Mouse (Mus musculus) heart, embryonic 10.5 days (tissue): Measurements from ENCODE around the gene Cilp. TPM values are rescaled to one million over a fixed set of nuclear protein-coding genes. Genes with fewer than 3 reads are reported as not detected.
A peak's percentile ranks its signal among the peaks of the same experiment; 100 is the strongest.

Experiments
- DNase-seq: peaks from one replicate; pipeline ENCODE4 v3.0.0-alpha.2; 2017; ENCODE audit warnings: low spot score
- H3K27ac ChIP-seq: fragments of 300-500 bp; sonication (generic); 2 replicates; pipeline ENCODE4 v1.5.1; 2016; ENCODE audit warnings: mild to moderate bottlenecking
- H3K27me3 ChIP-seq: fragments of 300-500 bp; sonication (generic); 2 replicates; pipeline ENCODE4 v1.6.1; 2016; ENCODE audit warnings: mild to moderate bottlenecking; ENCODE audit not compliant: poor library complexity, insufficient read depth, severe bottlenecking
- H3K36me3 ChIP-seq: fragments of 300-500 bp; sonication (generic); 2 replicates; pipeline ENCODE4 v1.6.1; 2016; ENCODE audit warnings: mild to moderate bottlenecking, moderate library complexity
- H3K4me1 ChIP-seq: fragments of 300-500 bp; sonication (generic); 2 replicates; pipeline ENCODE4 v1.6.1; 2016; ENCODE audit warnings: mild to moderate bottlenecking
- H3K4me3 ChIP-seq: fragments of 300-500 bp; sonication (generic); 2 replicates; pipeline ENCODE4 v1.5.1; 2016; ENCODE audit warnings: mild to moderate bottlenecking, moderate library complexity
- H3K9me3 ChIP-seq: fragments of 300-500 bp; sonication (generic); 2 replicates; pipeline ENCODE4 v1.6.1; 2016; ENCODE audit warnings: mild to moderate bottlenecking, moderate library complexity
- WGBS: fragments of 180-500 bp; shearing (Covaris S2); methylation state at CpG from one replicate; pipeline ENCODE4 v1.1.7; 2016; 5-methylcytosine and 5-hydroxymethylcytosine counted together
- polyA plus RNA-seq: library from polyadenylated mRNA; unstranded; fragments of >200 nt; fragmentation: Nextera tagmentation; extraction: Ambion mirVana; gene quantifications from 2 replicates; pipeline ENCODE4 v1.2.1, GENCODE M21; 2016

Gene Cilp
- polyA plus RNA-seq, 1 experiment from 2014 or later: not detected

DNA sequence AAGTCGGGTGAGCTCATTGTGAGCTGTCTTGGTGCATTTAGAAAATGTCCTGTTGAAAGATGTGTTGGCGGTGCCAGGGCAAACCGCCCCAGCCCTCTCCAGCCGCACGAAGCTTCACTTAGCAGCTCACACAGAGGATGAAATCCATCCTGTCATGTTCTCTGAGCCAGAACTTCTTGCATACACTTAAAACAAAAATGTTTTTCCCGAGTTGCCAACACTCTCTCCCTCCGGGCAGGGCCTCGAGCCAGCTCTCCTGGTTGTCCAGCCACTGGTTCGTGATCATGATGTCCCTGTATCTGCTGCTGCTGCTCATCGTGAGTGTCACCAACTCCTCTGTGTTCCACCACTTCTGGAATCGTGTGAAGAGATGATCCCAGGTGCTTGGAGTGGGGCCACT, 27.4 kb upstream of the Cilp start:
- H3K36me3 ChIP-seq: peaks cover 29% of the 10 kb centered on the region; the same call in 1 of the 2 replicates
- no peak overlapping the region for H3K4me3 ChIP-seq
- no peak for DNase-seq
- WGBS: 73% methylated on average over 11 of the region's 11 CpGs
- no peaks in the 10 kb centered on the region for H3K27me3 ChIP-seq
- no peak overlapping the region for H3K27ac ChIP-seq
- H3K9me3 ChIP-seq: no peaks in the 10 kb centered on the region
- H3K4me1 ChIP-seq: peaks cover under 1% of the 10 kb centered on the region; the same call in 1 of the 2 replicates

DNA sequence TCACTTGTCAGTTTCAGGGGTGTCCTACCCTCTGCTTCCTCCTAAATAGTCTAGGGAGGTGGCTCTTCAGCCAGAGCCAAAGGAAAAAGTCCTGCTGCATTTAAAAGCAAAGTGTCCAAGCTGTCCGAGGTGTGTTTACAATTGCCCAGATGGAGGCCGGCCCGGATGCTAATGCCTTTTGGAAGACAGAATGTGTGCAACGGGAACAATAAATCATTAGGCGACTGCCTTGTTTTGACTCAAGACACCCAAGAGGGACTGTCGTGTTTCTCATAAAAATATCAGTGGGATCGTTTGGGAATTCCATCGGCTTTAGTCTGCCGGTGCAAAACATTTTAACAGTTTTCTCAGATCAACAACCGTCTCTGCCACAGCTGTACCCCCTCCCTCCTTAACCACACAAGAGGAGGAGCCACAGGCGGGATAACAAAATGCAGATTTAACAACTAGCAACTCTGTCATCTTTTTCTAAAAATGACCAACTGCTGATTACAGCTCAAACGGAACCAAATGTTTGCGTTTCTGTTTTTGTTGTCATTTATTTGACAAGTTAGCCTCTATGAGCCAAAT, 26.7 kb upstream of the Cilp start:
- 80% methylated on average over 13 of the region's 13 CpGs for WGBS
- no peak for DNase-seq
- no peak overlapping the region for H3K27ac ChIP-seq
- no peaks in the 10 kb centered on the region for H3K9me3 ChIP-seq
- no peaks in the 10 kb centered on the region for H3K27me3 ChIP-seq
- H3K36me3 ChIP-seq: peaks cover 23% of the 10 kb centered on the region; the same call in 1 of the 2 replicates
- no peak overlapping the region for H3K4me3 ChIP-seq
- peaks cover 7% of the 10 kb centered on the region; the same call in 1 of the 2 replicates for H3K4me1 ChIP-seq

DNA sequence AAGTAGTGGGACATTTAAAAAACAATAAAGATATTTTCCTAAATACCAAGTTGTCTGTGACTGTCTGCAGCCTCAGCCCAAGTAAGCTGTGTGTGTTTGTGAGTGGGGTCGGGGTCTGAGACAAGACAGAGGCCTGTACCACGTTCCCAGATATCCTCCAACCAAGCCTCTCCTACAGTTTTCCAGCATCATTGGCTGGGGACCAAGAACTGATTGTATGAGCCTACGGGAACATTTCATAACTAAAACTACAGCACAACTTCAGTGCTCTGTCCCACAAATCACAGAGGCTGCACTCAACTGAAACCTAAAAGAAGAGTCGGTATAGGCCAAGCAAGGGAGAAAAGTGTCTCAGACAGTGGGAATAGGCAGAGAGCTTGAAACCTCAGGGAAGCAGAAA, 25.8 kb upstream of the Cilp start:
- no peak overlapping the region for H3K4me3 ChIP-seq
- 93% methylated on average over 4 of the region's 4 CpGs for WGBS
- H3K27me3 ChIP-seq: no peaks in the 10 kb centered on the region
- H3K9me3 ChIP-seq: no peaks in the 10 kb centered on the region
- H3K27ac ChIP-seq: no peak overlapping the region
- no peak for DNase-seq
- peaks cover 15% of the 10 kb centered on the region for H3K4me1 ChIP-seq
- H3K36me3 ChIP-seq: peaks cover 21% of the 10 kb centered on the region; the same call in 1 of the 2 replicates

- Histone ChIP-seq H3K27me3 (no peaks in the 10 kb centered on the region), H3K27ac (no peak overlapping the region), H3K4me1 (peaks cover 20% of the 10 kb centered on the region), H3K9me3 (no peaks in the 10 kb centered on the region), H3K36me3 (peaks cover 21% of the 10 kb centered on the region; the same call in 1 of the 2 replicates), H3K4me3 (no peak overlapping the region)
- WGBS: 86% methylated on average over 5 of the region's 5 CpGs
- no peak for DNase-seq
Measured at GRCm38 (mm10) chr9:65239731-65240130, 25.2 kb upstream of the Cilp start.

DNA sequence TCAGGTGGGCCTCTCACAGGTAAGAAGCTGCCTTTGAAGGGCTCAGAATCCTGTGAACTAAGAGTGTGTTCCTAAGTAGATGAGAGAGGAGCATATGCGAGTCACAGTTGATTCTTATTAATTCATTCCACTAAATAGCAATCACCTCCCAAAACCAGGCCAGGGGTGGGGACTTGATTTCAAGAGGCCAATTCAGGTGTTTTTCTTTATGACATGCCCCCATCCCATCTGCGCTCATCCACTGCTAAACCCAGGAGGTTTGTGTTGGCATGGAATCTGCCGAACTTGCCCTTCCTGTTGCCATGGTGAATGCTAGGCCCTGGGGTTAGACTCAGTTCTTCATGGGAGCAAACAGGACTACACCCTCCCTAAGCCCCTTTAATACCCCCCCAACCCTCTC, 24.4 kb upstream of the Cilp start:
- Histone ChIP-seq H3K4me3 (no peak overlapping the region), H3K27ac (no peak overlapping the region), H3K4me1 (peaks cover 20% of the 10 kb centered on the region), H3K9me3 (no peaks in the 10 kb centered on the region), H3K36me3 (peaks cover 21% of the 10 kb centered on the region; the same call in 1 of the 2 replicates), H3K27me3 (no peaks in the 10 kb centered on the region)
- WGBS: 80% methylated on average over 3 of the region's 3 CpGs
- no peak for DNase-seq

GRCm38 (mm10) chr9:65241973-65242372, 23.0 kb upstream of the Cilp start:
- H3K36me3 ChIP-seq: 0 out of 2 replicates have a peak, but pooled peaks cover 13% of the 10 kb centered on the region
- H3K9me3 ChIP-seq: no peaks in the 10 kb centered on the region
- no peak overlapping the region for H3K4me3 ChIP-seq
- H3K27me3 ChIP-seq: 0 out of 2 replicates have a peak, but pooled peaks cover 7% of the 10 kb centered on the region
- no peak for DNase-seq
- H3K4me1 ChIP-seq: peaks cover 20% of the 10 kb centered on the region
- H3K27ac ChIP-seq: no peak overlapping the region
- WGBS: 63% methylated on average over 5 of the region's 5 CpGs

DNA sequence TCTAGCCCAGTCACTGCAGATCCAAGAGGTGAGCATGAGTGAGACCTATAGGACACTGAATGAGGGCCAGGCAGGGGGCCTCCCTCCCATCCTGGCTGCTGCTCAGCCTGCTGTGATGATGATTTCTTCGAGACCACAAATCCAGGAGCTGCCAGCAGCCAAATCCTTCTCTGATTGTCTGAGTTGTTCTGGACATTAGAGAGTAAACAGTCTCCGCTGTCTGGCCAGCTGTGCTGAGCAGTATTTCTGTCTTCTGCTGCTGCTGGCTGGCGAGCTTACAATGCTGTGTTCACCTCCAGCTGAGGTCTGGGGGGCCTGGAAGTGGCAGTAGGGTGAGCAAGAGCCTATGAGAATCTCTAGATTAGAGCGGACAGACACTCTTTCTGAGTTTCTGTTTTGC, 21.7 kb upstream of the Cilp start:
- WGBS: 64% methylated on average over 4 of the region's 4 CpGs
- no peak overlapping the region; the same call in 1 of the 2 replicates for H3K27ac ChIP-seq
- 0 out of 2 replicates have a peak, but pooled peaks cover 7% of the 10 kb centered on the region for H3K36me3 ChIP-seq
- no peak for DNase-seq
- peaks cover 27% of the 10 kb centered on the region for H3K4me1 ChIP-seq
- H3K4me3 ChIP-seq: no peak overlapping the region
- 0 out of 2 replicates have a peak, but pooled peaks cover 9% of the 10 kb centered on the region for H3K27me3 ChIP-seq
- no peaks in the 10 kb centered on the region for H3K9me3 ChIP-seq

GRCm38 (mm10) chr9:65244036-65244806, 20.8 kb upstream of the Cilp start:
- Histone ChIP-seq H3K4me1 (peaks cover 29% of the 10 kb centered on the region), H3K36me3 (0 out of 2 replicates have a peak, but pooled peaks cover 2% of the 10 kb centered on the region)
- 43% methylated on average over 9 of the region's 9 CpGs for WGBS

GRCm38 (mm10) chr9:65247502-65248376, 17.2 kb upstream of the Cilp start:
- no peak for DNase-seq
- H3K27ac ChIP-seq: peak overlapping the region; percentile 53; the same call in 1 of the 2 replicates

More at GRCm38 (mm10) chr9:65244036-65244806, 20.8 kb upstream of the Cilp start:
- H3K9me3 ChIP-seq: no peaks in the 10 kb centered on the region
- no peak overlapping the region; the same call in 1 of the 2 replicates for H3K27ac ChIP-seq
- DNase-seq: no peak
- 0 out of 2 replicates have a peak, but pooled peaks cover 9% of the 10 kb centered on the region for H3K27me3 ChIP-seq
- H3K4me3 ChIP-seq: no peak overlapping the region

DNA sequence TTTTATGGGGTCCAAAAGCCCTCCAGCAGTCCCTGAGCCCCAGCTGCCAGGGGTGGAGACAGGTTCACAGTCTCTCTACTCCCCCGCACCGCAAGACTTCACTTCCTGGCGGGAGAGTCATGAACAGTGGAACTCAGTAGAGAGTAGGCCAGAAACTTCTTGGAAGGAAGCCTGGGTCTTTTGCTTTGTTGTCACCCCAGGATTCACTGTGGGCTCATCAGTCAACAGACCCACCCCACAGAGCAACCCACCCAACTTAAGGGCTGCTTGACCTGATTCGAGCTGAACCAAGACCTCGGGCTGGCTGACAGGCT, 16.6 kb upstream of the Cilp start:
- H3K27ac ChIP-seq: peak overlapping the region; percentile 53; the same call in 1 of the 2 replicates
- H3K27me3 ChIP-seq: 0 out of 2 replicates have a peak, but pooled peaks cover 9% of the 10 kb centered on the region
- no peaks in the 10 kb centered on the region for H3K36me3 ChIP-seq
- DNase-seq: no peak
- WGBS: 95% methylated on average over 5 of the region's 5 CpGs
- peaks cover 22% of the 10 kb centered on the region for H3K4me1 ChIP-seq
- no peaks in the 10 kb centered on the region for H3K9me3 ChIP-seq
- H3K4me3 ChIP-seq: no peak overlapping the region

More at GRCm38 (mm10) chr9:65247502-65248376, 17.2 kb upstream of the Cilp start:
- Histone ChIP-seq H3K9me3 (no peaks in the 10 kb centered on the region), H3K36me3 (no peaks in the 10 kb centered on the region), H3K27me3 (0 out of 2 replicates have a peak, but pooled peaks cover 9% of the 10 kb centered on the region), H3K4me1 (peaks cover 28% of the 10 kb centered on the region), H3K4me3 (no peak overlapping the region)
- WGBS: 63% methylated on average over 16 of the region's 16 CpGs

GRCm38 (mm10) chr9:65252026-65252425, 13.0 kb upstream of the Cilp start:
- Histone ChIP-seq H3K4me3 (no peak overlapping the region), H3K9me3 (no peaks in the 10 kb centered on the region), H3K27me3 (0 out of 2 replicates have a peak, but pooled peaks cover 1% of the 10 kb centered on the region), H3K36me3 (no peaks in the 10 kb centered on the region), H3K4me1 (peaks cover 10% of the 10 kb centered on the region), H3K27ac (no peak overlapping the region)
- no peak for DNase-seq
- 55% methylated on average over 3 of the region's 3 CpGs for WGBS

DNA sequence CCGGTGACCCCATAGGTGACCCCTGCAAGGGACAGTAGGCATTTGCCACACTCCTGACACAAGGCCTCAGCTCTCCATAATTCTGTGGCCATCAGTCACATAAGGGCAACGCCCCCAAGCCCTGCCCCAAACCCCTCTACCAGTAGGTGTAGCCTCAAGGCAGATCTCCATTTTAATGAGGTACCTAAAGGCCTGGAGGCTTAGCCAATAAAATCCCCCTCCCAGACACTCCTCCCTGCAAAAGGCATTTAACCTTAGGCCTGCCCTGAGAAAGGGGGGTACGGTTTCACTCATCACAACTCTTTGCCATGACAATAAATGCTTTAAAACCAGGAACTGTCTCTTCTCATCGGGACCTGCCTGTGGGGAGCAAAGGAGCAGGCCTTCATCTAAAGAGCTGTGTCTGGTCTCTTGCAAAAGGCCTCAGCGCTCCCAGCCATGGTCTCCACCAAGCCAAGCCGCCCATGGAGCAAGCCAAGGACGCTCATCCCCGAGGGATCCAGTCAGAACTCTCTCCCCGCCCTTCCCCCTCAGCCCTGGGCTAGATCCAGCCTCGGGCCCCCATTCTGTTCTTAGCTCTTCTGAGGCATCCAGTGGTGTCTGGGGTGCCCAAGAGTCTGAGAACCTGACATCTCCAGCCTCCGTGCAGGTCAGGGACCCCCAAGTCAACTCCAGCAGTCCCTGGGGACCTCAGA, 8.9 kb upstream of the Cilp start:
- 68% methylated on average over 11 of the region's 11 CpGs for WGBS

More for the DNA sequence above, 8.9 kb upstream of the Cilp start:
- H3K27me3 ChIP-seq: no peaks in the 10 kb centered on the region
- no peak overlapping the region for H3K4me3 ChIP-seq
- no peaks in the 10 kb centered on the region for H3K36me3 ChIP-seq
- H3K27ac ChIP-seq: no peak overlapping the region
- no peak for DNase-seq
- H3K9me3 ChIP-seq: no peaks in the 10 kb centered on the region
- H3K4me1 ChIP-seq: no peaks in the 10 kb centered on the region
